8 mouse cellular contexts compared by ENCODE assay signal in genomic region chr6:121412558-121413297, GRCm38 (mm10).
DNase-seq lines count a peak whose midpoint lies in the region; ATAC-seq lines count a peak whose summit lies in the region.
"Had no signal": no experiment of that assay in that cellular context is flagged by ENCODE, and none has a peak within 500 bp of the region (broad histone marks: within the 10 kb centered on the region; RNA-seq: fewer than 3 reads in every experiment).

No protein-coding gene starts in this region.

- peaks cover 38% of the 10 kb centered on the region for H3K27me3 ChIP-seq in forebrain, embryonic 14.5 days (replicated peaks; ENCODE audit: control insufficient read depth, insufficient read depth, low read length)
- H3K27me3 ChIP-seq in limb, embryonic 11.5 days (ENCODE audit: control insufficient read depth, insufficient read depth, low read length), result peaks cover 46% of the 10 kb centered on the region

- no peak overlapping the region for H3K27ac ChIP-seq in forebrain, embryonic 14.5 days (ENCODE audit: low read depth, low read length)
- no peak overlapping the region for H3K27ac ChIP-seq in limb, embryonic 11.5 days (replicated peaks; ENCODE audit: low read depth, low read length)

- WGBS in forebrain, embryonic 14.5 days, result 1% methylated on average over 43 of the region's 46 CpGs
- 2% methylated on average over 41 of the region's 46 CpGs for WGBS in limb, embryonic 11.5 days

- no peaks in the 10 kb centered on the region for H3K9me3 ChIP-seq in forebrain, embryonic 14.5 days (replicated peaks; ENCODE audit: control insufficient read depth, low read length)
- 0 out of 2 replicates have a peak, but pooled peaks cover 4% of the 10 kb centered on the region for H3K9me3 ChIP-seq in limb, embryonic 11.5 days (ENCODE audit: control insufficient read depth, low read length)

- 0 out of 2 replicates have a peak, but pooled peaks have one; percentile 18 for ATAC-seq in forebrain, embryonic 14.5 days
- ATAC-seq in limb, embryonic 11.5 days (ENCODE audit: insufficient number of reproducible peaks, low FRiP score, low TSS enrichment, low read depth), result peak; percentile 33; the same call in 1 of the 2 replicates
- ATAC-seq in CD4-positive, CD25-positive, alpha-beta regulatory T cell, adult 4 months, result no peak

- peak overlapping the region; percentile 17 for H3K4me3 ChIP-seq in forebrain, embryonic 14.5 days (ENCODE audit: low read depth, low read length)
- H3K4me3 ChIP-seq in limb, embryonic 11.5 days (ENCODE audit: low read depth, low read length), result peak overlapping the region; percentile 24; the same call in 1 of the 2 replicates

- no peaks in the 10 kb centered on the region for H3K36me3 ChIP-seq in forebrain, embryonic 14.5 days (ENCODE audit: control insufficient read depth, insufficient read depth, low read length)
- H3K36me3 ChIP-seq in limb, embryonic 11.5 days (ENCODE audit: control insufficient read depth, insufficient read depth, low read length), result no peaks in the 10 kb centered on the region

- peak; percentile 9 for DNase-seq in thymus, postnatal 4 days
- DNase-seq in thymus, postnatal 10 days (ENCODE audit: low spot score in 2 of 2), result no peak
- no peak for DNase-seq in forebrain, embryonic 14.5 days (ENCODE audit: low spot score)
- DNase-seq in limb, embryonic 11.5 days (ENCODE audit: low spot score), result peak; percentile 42
- no peak for DNase-seq in adrenal gland, postnatal 36 days
- DNase-seq in spleen, postnatal 36 days (ENCODE audit: low spot score in 2 of 2), result no peak
- DNase-seq: adrenal gland, adult 2 months had no signal

- H3K9ac ChIP-seq in forebrain, embryonic 14.5 days (ENCODE audit: low read length), result no peak overlapping the region
- 0 out of 2 replicates have a peak overlapping the region, but pooled peaks have one; percentile 27 for H3K9ac ChIP-seq in limb, embryonic 11.5 days (ENCODE audit: low read length)

- H3K4me2 ChIP-seq in forebrain, embryonic 14.5 days (ENCODE audit: low read length), result peak overlapping the region; percentile 33
- peak overlapping the region; percentile 44 for H3K4me2 ChIP-seq in limb, embryonic 11.5 days (ENCODE audit: low read depth, severe bottlenecking)

- no peaks in the 10 kb centered on the region for H3K4me1 ChIP-seq in forebrain, embryonic 14.5 days (ENCODE audit: control insufficient read depth, insufficient read depth, low read length)
- H3K4me1 ChIP-seq in limb, embryonic 11.5 days (ENCODE audit: control insufficient read depth, insufficient read depth, low read length), result peaks cover 5% of the 10 kb centered on the region

Comparison
In these comparisons a context has a peak if more than half of its experiments do, and no peak if none do; other contexts are left out.
1. DNase-seq: peak in thymus, postnatal 4 days (single experiment) and limb, embryonic 11.5 days (single experiment); none in thymus, postnatal 10 days (0 of 2), forebrain, embryonic 14.5 days (single experiment), adrenal gland, postnatal 36 days (0 of 2) and spleen, postnatal 36 days (0 of 2).